Mouse (Mus musculus): Measurements from ENCODE around the gene Dnajb11.

DNA sequence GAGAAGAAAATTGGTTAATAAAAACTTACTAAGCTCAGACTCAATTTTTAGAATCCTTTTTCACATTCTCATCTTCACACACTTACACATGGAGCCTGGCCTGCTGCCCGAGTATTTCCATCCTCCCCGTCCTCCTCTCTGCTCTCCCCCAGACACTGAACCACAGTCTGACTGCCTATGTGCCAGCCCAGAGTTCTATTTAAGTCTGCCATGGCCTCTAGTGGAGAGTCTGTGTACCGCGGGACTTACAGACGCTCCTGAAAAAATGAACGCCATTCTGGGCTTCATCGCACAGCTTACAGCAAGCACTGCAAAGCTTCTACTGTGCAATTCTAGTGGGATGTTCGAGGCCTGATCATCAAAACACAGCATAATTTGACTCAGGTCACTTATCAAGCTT is 36.9 kb upstream of the Dnajb11 start:
- TF ChIP-seq CTCF (IDR thresholded peaks at IDR 0.05; ENCODE audit: low read depth, low read length) (no peak), POLR2A (IDR thresholded peaks at IDR 0.05; ENCODE audit: extremely low read depth, insufficient read depth, low read length) (no peak)

All from liver, adult 2 months (tissue).